Mouse (Mus musculus) heart, embryonic 12.5 days (tissue): Measurements from ENCODE around the gene Msl1. TPM values are rescaled to one million over a fixed set of nuclear protein-coding genes. Genes with fewer than 3 reads are reported as not detected.

Source experiments
- ATAC-seq: fragments of 200-750 bp; cut with Nextera tagmentation; 2 replicates; pipeline ENCODE4 v1.8.0; 2017; ENCODE audit warnings: moderate TSS enrichment, moderate library complexity; ENCODE audit not compliant: insufficient number of reproducible peaks, low FRiP score
- H3K27ac ChIP-seq: fragments of 300-500 bp; sonication (generic); 2 replicates; pipeline ENCODE4 v1.5.1; 2016; ENCODE audit warnings: mild to moderate bottlenecking, moderate library complexity; ENCODE audit not compliant: poor library complexity, severe bottlenecking
- H3K27me3 ChIP-seq: fragments of 300-500 bp; sonication (generic); replicated peaks from 2 replicates; pipeline ENCODE4 v1.6.1; 2016; ENCODE audit warnings: mild to moderate bottlenecking, moderate library complexity
- H3K36me3 ChIP-seq: fragments of 300-500 bp; sonication (generic); 2 replicates; pipeline ENCODE4 v1.6.1; 2016; ENCODE audit warnings: mild to moderate bottlenecking, moderate library complexity
- H3K4me1 ChIP-seq: fragments of 300-500 bp; sonication (generic); replicated peaks from 2 replicates; pipeline ENCODE4 v1.6.1; 2016; ENCODE audit warnings: mild to moderate bottlenecking
- H3K4me2 ChIP-seq: fragments of 300-500 bp; sonication (generic); 2 replicates; pipeline ENCODE4 v1.6.1; 2016; ENCODE audit warnings: mild to moderate bottlenecking, moderate library complexity
- H3K4me3 ChIP-seq: fragments of 300-500 bp; sonication (generic); 2 replicates; pipeline ENCODE4 v1.5.1; 2016; ENCODE audit warnings: mild to moderate bottlenecking
- H3K9ac ChIP-seq: fragments of 300-500 bp; sonication (generic); 2 replicates; pipeline ENCODE4 v1.6.1; 2016; ENCODE audit warnings: mild to moderate bottlenecking, moderate library complexity
- H3K9me3 ChIP-seq: fragments of 300-500 bp; sonication (generic); replicated peaks from 2 replicates; pipeline ENCODE4 v1.6.1; 2016; ENCODE audit warnings: mild to moderate bottlenecking, moderate library complexity
- WGBS: fragments of 180-500 bp; shearing (Covaris S2); methylation state at CpG from one replicate; pipeline ENCODE4 v1.1.7; 2016; 5-methylcytosine and 5-hydroxymethylcytosine counted together
- polyA plus RNA-seq: library from polyadenylated mRNA; unstranded; fragments of >200 nt; fragmentation: Nextera tagmentation; extraction: Ambion mirVana; gene quantifications from 2 replicates; pipeline ENCODE4 v1.2.1, GENCODE M21; 2016

The Msl1 gene
- 20.3 and 21.4 TPM in 2 replicates for polyA plus RNA-seq

DNA sequence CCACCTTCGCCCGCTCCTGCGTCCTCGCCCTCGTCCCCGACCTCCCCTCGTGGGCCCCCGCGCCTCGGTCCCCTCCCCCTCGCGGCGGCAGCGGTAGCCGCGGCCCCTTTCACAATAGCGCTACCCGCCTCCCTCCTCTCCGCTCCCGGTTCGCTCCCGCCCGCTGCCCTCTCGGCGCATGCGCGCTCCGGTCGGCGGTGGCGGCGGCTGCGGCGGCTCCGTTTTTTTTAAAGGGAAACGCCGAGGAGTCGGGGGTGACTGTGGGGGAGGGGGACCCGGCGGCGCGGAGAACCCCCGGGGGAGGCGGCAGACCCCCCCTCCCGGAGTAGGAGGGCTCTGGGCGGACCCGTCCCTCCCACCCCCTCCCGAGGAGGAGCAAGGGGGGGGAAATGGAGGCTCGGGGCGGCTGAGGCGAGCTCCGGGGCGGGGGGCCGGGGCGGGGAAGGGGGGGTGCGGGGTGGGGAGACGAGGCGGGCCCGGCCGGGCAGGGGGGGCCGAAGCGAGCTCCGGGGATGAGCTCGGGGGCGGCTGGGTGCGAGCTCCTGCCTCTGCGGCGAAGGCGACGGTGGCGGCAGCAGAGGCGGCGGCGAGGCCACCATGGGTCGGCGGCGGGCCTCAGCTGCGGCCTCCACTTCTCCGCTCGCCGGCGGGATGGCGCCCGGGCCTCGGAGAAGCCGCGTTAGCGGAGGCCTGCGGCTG, at the start of gene Msl1:
Gene Msl1 (plus strand): TSS at position 502 of the 699 bp plus-strand sequence.
- H3K4me3 ChIP-seq: peak within 1 kb of the TSS; percentile 91
- peaks cover 22% of the 10 kb centered on the region for H3K4me1 ChIP-seq
- no peaks in the 10 kb centered on the region for H3K27me3 ChIP-seq
- no peaks in the 10 kb centered on the region for H3K9me3 ChIP-seq
- peak within 1 kb of the TSS; percentile 100 for H3K27ac ChIP-seq
- peaks cover 17% of the 10 kb centered on the region for H3K36me3 ChIP-seq
- WGBS: under 1% methylated on average over 68 of the region's 89 CpGs
- ATAC-seq: peak; percentile 77
- peak within 1 kb of the TSS; percentile 91 for H3K4me2 ChIP-seq
- peak within 1 kb of the TSS; percentile 99 for H3K9ac ChIP-seq

DNA sequence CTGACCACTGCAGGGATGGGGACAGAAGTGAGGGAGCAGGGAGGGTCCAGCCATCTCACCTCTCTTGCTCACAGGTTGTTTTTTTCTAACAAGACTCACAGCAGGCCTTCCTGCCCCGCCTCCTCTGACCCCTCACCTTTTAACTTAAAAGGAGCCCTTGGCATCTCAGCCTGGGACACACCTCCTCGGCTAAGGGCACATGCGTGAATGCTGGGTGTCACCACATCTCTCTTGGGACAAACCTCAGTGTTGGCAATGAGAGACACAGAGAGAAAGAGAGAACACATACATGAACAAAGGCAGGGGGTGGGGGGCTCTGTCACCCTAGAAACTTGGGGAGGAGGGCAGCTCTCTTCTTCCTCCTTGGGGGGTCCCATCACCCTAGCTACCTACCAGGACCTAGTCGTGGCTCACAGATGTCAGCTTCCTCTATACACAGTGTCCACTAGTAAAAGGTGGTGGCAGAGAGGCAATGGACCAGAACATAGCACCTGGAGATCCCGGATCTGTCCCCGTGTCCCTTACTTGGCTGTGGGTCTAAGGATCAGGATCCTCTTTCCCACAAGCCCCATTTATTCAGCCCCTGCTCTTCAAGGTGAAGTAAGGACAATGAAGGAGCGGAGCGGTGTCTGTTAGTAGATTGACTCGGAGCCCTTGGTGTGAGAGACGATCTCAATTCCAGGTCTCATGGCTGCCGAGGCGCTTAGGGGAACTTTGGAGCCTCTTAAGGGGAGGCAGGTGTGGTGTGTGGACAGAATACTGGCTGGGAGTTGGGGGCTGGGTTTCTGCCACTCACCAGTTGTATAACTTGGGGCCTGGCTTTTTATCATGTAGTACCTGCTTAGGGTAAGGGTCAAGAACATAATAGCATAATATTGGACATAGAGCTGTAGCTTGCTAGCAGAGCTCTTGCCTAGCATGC, 49.1 kb upstream of the Msl1 start:
- 46% methylated on average over 12 of the region's 12 CpGs for WGBS
- Histone ChIP-seq H3K4me2 (peak overlapping the region; percentile 66), H3K4me3 (no peak overlapping the region; the same call in 1 of the 2 replicates), H3K9ac (peak overlapping the region; percentile 21; the same call in 1 of the 2 replicates), H3K4me1 (peaks cover 86% of the 10 kb centered on the region), H3K9me3 (no peaks in the 10 kb centered on the region), H3K36me3 (no peaks in the 10 kb centered on the region), H3K27ac (peak overlapping the region; percentile 88), H3K27me3 (no peaks in the 10 kb centered on the region)
- no peak for ATAC-seq

DNA sequence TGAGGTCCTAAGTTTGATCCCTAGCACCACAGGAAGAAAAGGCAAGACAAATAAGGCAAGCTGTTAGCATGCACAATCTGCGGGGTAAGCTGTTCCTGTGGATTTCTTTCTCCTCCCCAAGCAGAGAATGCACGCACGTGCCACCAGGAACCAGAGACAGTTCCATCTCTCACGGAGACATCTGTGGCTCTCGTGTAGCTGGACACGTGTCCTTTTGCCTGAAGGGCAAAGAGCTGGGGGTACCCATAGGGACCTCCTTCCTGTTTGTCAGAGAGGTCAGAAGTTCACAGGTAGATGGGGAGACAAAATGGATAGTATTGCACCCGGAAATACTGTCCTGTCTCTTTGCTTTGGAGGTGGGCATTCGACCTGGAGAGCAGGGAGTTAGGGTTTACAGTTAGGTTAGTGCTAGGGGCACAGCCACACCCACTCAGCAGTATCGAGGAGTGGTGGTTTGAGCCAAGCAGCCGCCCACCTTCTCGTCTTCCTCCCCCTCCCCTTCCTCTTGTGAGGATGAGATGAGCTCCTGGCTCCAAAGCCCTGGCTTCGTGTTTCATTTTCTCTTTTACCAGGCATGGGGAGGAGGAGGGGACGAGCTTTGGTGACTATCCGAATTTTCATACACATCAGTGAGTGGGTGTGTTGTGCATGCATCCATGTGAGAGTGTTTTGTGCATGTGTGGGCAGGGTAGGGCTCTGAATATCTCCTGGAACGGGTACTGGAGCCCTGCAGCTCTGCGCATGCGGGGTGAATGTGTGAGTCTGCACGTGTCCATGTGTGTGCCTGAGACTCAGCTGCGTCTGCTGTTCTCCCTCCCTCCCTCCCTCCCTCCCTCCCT, 48.2 kb upstream of the Msl1 start:
- Histone ChIP-seq H3K27me3 (no peaks in the 10 kb centered on the region), H3K4me3 (peak overlapping the region; percentile 30), H3K4me2 (peak overlapping the region; percentile 66), H3K4me1 (peaks cover 95% of the 10 kb centered on the region), H3K9ac (peak overlapping the region; percentile 21), H3K36me3 (no peaks in the 10 kb centered on the region), H3K9me3 (no peaks in the 10 kb centered on the region), H3K27ac (peak overlapping the region; percentile 88)
- peak; percentile 64 for ATAC-seq
- 4% methylated on average over 19 of the region's 19 CpGs for WGBS

DNA sequence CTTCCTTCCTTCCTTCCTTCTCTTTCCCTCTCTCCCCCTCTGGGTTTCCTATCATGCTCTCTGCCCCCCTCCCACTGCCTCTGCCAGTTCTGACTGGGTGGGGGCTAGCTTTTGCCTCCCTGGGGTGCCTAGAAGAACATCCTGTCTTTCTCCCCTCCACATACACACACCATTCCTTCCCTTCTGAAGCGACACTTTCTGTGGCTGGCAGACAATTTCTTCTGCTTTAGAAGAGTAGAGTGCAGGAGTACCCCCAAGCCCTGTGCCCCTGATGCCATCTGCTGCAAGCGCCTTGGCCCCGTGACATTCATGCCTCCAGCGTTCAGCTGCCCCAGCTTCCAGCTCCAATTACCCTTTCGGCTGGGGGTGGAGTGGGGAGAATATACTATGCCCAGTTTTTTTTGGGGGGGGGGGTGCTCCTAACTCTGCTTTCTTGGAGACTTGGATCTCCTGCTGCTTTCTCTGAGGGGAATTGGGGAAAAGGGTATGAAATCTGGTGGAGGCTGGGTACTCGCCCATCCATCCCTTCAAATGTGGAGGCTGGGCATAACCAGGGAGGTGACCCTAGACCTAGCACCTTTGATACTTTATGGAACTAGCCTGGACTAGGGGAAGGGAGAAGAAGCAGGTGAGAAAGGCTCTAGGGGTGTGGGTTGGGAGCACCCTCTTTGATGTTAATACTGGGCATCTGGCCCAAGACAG, 47.4 kb upstream of the Msl1 start:
- H3K9ac ChIP-seq: peak overlapping the region; percentile 74
- peak overlapping the region; percentile 66 for H3K4me2 ChIP-seq
- no peak for ATAC-seq
- H3K27ac ChIP-seq: peak overlapping the region; percentile 88
- H3K4me3 ChIP-seq: 0 out of 2 replicates have a peak overlapping the region, but pooled peaks have one; percentile 3
- WGBS: 29% methylated on average over 6 of the region's 6 CpGs
- H3K4me1 ChIP-seq: peaks cover 100% of the 10 kb centered on the region
- H3K36me3 ChIP-seq: no peaks in the 10 kb centered on the region
- no peaks in the 10 kb centered on the region for H3K9me3 ChIP-seq
- H3K27me3 ChIP-seq: no peaks in the 10 kb centered on the region

DNA sequence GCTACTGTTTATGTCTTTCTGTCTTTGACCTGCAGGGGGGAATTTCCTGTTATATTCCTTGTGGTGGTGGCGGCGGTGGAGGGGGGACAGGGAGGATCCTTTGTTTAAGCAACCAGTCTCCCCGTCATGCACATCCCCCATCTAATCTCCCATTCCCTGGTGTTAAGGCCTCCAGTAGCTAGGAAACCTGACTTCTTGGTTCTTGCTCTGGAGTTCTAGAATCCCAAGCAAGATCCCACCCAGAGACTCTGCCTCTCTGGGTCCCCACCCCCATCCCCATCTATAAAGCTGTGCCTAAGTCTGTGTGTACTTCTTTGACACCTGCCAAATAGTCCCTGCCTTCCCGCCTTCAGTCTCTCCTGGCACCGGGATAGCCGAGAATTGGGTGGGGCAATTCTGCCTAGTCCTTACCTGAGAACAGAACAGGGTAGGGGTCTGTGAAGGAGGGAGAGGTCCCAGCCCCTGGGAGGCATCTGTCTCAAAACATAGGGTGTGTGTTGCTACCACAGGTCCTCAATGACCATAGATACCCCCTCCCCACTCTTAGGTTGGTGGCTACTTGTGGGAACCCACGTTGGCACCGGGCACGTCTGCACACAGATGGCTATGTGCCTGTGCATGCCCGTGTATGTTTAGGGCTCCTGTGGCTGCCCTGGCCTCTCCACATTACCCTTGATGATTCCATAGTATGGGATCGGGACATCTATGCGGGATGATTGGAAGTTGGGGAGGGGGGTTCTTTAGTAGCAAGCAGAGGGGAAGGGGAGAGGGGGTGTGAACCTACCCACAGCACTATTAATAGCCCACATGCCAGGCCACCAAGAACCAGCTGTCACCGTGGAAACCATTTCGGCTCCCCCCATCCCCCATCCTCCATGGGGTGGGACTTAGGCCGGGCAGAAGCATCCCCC, 46.6 kb upstream of the Msl1 start:
- Histone ChIP-seq H3K4me2 (peak overlapping the region; percentile 66), H3K9me3 (no peaks in the 10 kb centered on the region), H3K4me1 (peaks cover 100% of the 10 kb centered on the region), H3K4me3 (no peak overlapping the region), H3K9ac (peak overlapping the region; percentile 74), H3K27me3 (no peaks in the 10 kb centered on the region), H3K27ac (peak overlapping the region; percentile 88), H3K36me3 (peaks cover 8% of the 10 kb centered on the region)
- WGBS: 29% methylated on average over 15 of the region's 15 CpGs
- no peak for ATAC-seq

DNA sequence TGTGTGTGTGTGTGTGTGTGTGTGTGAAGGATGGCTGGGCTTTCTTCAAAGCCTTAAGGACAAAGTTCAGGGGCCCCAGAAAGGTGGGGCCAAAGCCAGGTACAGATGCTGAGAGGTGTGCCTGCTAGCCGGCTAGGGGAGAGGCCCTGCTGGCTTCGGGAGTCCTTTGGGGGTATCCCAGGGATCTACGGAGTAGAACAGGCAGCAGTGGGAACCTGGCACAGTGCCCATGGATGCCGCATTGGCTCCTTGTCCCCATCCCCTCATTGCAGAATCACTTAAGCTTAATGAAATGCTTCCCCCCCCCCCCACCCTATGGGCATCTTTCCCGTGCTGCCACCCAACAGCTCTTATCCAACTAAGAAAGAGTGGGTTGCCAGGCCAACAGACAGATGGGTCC, 45.6 kb upstream of the Msl1 start:
- Histone ChIP-seq H3K9ac (peak overlapping the region; percentile 47), H3K4me2 (peak overlapping the region; percentile 66), H3K9me3 (no peaks in the 10 kb centered on the region)

DNA sequence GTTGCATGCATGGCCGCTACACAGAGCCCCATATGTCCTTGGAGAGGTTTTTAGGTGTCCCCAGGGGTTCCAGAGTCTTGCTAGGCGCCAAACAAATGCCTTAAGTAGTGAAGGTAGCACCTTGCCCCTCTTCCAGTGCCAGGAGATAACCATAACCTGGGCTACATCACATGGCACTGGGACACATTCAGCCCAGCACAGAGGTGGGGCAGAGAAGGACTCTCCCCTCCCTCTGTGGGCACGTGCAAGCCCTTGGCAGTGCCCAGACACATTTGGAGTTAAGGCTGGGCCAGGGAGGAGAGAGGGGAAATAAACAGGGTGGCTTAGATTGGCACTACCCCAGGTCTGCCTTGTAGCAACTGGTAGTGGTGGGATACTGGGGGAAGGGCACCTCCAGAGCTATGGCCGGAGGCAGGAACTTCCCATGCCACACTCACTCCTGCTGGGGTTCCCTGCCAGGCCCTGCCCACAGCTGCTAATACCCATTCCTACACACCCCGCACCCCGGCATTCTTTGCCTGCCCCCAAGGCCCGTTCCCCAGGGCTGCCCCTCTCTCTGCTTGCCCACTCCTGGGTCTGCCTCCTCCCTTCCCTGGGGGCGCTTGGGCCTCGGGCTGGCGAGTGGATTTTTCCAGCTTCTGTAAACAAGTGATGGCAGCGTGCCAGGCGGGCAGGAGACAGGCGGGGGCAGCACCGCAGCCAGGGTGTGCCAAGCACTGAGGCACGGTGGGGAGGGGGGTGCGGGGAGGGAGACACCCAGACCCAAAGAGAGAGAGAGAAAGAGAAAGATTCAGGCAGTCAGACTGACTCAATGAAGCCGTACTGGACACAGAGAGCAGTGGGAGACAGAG, 44.7 kb upstream of the Msl1 start:
- peak overlapping the region; percentile 67 for H3K9ac ChIP-seq
- H3K9me3 ChIP-seq: no peaks in the 10 kb centered on the region
- H3K4me1 ChIP-seq: peaks cover 98% of the 10 kb centered on the region
- H3K27me3 ChIP-seq: no peaks in the 10 kb centered on the region
- peak overlapping the region; percentile 56 for H3K4me2 ChIP-seq
- H3K4me3 ChIP-seq: peak overlapping the region; percentile 16; the same call in 1 of the 2 replicates
- H3K36me3 ChIP-seq: peaks cover 13% of the 10 kb centered on the region
- WGBS: 23% methylated on average over 17 of the region's 17 CpGs
- H3K27ac ChIP-seq: peak overlapping the region; percentile 95
- no peak for ATAC-seq

More for the DNA sequence above, 45.6 kb upstream of the Msl1 start:
- H3K27ac ChIP-seq: peak overlapping the region; percentile 95; the same call in 1 of the 2 replicates
- peaks cover 100% of the 10 kb centered on the region for H3K4me1 ChIP-seq
- H3K36me3 ChIP-seq: peaks cover 13% of the 10 kb centered on the region
- H3K4me3 ChIP-seq: no peak overlapping the region
- no peaks in the 10 kb centered on the region for H3K27me3 ChIP-seq
- ATAC-seq: no peak
- WGBS: 37% methylated on average over 5 of the region's 5 CpGs

DNA sequence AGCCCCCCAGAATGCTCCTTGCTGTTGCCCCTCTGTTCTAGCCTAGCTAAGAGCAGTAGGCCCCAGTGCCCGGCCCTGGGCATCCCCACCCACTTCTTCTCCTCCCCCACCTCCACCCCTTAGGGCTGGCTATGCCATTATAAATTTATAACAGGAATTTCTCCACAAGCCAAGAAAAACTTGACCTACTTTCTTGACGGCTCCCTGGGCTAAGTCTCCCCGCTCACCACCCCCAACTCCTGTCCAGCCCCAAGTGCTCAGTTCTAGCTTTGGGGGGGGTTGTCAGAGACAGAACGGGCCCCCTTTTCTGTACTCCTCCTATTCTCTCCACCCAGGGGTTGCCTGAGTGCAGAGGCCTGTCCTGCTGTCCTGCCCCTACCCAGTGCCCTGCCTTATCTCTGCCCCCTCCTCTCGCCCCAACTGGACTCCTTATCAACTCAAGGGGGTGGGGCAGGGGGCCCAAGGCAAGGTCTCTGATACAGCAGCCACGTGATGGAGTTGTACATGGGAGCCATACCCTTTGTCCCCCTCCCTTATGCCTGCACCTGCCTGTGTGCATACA, 44.0 kb upstream of the Msl1 start:
- WGBS: 6% methylated on average over 6 of the region's 6 CpGs
- H3K9ac ChIP-seq: peak overlapping the region; percentile 67
- ATAC-seq: peak; percentile 68
- peak overlapping the region; percentile 95 for H3K27ac ChIP-seq
- H3K36me3 ChIP-seq: peaks cover 17% of the 10 kb centered on the region
- H3K4me1 ChIP-seq: peaks cover 98% of the 10 kb centered on the region
- no peaks in the 10 kb centered on the region for H3K9me3 ChIP-seq
- no peaks in the 10 kb centered on the region for H3K27me3 ChIP-seq
- peak overlapping the region; percentile 56 for H3K4me2 ChIP-seq
- peak overlapping the region; percentile 16 for H3K4me3 ChIP-seq
